Mouse (Mus musculus): ENCODE data around the gene Rgs7bp.

Rgs7bp gene

DNA sequence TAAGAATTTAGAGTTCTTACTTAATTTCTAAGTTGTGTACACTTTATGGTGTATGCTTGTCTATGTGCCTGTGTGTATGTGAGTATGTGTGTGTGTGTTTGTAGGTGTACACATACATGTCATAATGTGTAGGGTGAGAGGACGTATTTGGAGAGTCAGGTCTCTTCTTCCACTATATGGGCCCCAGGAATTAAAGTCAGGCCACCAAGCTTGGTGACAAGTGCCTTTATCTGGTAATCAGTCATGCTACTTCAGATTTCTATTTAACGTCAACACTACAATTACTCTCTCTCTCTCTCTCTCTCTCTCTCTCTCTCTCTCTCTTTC lies 51.9 kb downstream of the Rgs7bp start:
- DNase-seq: no peak

DNA sequence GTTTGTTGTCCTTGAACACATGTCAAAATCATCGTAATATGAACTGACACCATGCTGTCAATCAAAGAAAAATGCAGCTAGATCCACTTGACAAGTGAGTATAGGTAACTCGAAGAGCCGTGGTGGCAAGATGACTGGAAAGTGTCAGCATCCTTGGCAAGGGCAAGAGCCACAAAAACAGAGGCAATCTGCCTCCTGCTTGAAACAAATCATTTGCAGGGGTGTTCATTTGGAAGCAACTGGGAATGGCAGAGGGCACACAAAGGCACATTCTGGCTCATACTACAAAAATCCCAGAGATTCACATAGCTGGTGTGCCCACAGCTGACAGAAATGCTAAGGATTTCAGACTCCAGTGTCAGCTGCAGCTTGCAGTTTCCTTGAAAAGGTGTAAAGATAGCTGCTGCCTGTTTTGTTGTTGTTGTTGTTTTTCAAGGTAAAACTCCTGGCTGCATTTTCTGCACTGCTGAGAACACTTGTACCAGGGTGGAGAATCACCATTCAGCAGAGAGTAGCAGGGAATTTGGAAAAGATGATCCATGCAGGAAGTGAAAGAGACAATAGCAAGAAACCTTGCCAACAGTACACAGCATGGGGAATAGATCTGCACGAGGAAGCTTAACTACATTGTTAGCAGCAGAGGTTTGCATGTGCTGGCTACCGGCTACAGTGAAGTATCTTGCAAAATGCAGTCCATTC lies 52.4 kb downstream of the Rgs7bp start:
- no peak for DNase-seq

DNA sequence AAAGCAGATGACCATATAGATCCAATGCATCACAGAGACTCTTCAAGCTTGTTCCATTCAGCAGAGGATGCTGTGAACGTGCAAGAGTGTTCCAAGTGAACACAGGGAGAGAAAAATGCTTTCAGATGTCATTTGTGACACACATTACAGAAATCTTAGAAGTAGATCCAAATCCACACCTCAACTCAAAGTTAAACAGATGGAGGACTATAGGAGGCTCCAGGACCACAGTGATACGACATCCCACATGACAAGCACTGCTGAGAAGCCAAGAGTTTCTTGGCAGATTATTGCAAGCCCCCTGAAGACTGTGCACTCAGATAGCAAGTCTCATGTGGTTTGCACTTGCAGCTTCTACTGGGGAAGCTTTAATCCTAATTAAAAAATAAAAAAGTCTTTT lies 53.0 kb downstream of the Rgs7bp start:
- no peak for DNase-seq

DNA sequence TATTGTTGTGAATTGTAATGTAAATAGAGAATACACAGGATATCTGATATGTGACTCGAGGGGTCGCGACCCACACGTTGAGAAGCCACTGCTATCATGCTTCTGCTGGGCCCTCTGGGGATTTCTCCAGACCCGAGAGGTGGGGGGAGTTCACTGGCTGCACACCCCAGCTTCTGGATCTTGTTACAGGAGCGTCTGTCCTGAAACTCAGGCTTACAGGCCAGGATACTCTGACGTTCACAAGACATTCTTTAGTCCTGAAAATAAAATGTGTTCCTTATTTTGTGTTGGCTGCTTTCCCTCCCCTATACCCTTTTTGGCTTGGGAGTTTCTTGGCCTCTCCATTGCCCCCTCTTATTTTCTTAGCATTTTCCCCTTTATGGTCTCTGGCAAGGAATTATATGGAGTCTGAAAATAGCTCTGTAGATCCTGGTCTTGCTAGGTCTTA lies 65.9 kb downstream of the Rgs7bp start:
- DNase-seq: no peak

DNA sequence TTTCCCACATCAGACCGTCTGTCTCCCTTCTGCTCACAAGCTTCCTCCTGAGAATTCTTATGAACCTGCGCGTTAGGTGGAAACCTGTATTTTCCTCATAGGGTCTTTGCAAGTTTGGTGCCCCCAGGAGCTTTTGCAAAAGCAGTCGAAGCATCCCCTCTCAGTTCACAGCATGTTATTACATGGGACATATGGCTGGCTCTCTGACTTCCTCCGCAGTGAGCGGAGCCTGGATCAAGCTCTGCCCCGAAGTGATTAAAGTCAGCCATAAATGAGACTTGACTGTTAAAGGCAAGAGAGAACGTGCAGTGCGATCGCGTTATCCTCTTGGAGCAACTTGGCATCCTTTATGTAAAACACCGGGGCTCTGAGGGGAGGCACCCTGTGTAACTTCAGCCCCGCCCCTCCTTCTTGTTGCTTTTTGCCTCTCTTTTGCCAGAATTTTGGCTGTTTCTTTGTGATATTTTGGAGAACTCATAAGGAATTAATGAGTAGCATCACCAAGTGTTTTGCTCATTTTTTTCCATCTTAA lies 66.7 kb downstream of the Rgs7bp start:
- no peak for DNase-seq

DNA sequence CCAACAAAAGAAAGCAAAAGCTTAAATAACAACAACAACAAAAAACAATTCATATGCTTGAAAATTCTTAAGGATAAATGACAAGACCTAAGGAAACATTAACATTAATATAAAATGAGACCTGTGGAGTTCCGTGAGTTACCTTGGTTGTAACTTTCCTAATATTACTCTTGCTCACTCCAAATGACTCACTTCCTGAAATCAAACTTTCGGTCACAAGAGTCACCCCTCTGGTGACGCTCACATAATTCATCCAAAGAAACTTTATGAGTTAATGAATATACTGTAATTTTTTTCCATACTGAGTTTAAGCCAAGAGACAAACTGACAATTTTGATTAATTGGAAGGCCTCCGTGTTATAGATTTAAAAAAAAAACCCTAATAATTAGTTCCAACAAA lies 69.0 kb downstream of the Rgs7bp start:
- DNase-seq: no peak

DNA sequence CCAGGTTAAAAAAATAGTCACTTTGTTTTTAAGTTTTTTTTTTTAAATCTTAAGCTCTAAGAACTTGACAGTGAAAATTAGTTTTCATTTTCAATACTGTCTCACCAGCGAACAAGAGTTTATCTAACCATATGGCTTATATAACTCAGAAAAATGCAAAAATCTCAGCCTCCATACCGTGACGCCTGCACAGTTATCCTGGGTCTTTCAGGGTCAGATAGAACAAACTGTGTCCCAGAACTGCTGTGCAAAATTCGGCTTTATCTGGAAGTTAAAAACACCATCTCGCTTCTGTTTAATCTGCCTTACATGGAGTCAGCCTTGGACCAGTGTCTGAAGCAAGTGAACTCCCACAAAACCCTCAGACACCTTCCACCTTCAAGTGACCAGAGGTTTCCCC lies 70.7 kb downstream of the Rgs7bp start:
- DNase-seq: no peak

DNA sequence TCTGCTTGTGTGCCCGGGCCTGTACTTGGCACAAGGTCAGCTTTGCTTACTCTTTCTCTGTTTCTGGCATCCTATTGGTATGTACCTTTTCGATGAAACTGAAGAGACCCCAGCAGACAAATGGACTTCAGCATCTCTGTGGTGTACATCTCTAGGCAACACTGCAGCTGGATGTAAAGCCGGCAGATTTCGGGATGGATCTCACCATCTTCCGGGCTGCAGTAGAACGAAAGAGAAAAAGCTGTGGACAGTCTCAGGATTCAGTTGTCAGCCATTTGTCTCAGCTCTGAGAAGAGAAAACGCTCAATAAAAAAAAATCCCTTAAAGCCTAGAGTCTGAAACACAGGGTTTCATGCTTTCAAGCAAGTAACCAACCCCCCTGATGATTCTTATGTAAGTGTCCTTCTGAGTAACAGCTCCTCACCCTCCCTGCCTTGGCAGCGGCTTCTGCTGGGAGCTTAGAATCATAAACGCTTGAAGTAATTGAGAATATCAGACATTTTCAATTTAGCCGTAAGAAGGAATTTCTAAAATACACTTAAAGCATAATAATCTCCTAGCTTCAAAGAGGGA lies 71.9 kb downstream of the Rgs7bp start:
- DNase-seq: peak; percentile 67

DNA sequence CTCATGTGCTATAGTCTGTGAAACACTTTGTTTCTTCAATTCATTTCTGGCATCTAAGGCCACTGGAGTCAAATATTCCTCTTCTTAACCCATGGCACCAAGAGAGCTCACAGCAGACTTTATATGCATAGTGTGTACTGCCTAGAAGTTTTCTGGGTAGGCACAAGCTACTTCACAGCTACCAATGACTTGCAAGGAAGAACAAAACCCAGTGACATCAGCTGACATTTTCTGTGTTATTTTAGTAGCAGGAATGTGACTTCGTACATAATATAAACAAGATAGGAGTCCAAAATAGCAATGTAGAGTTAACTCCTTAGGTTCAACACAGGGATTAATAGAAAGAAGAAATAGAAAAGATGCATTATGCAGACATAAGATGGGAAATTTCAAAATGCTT lies 76.6 kb downstream of the Rgs7bp start:
- no peak for DNase-seq

DNA sequence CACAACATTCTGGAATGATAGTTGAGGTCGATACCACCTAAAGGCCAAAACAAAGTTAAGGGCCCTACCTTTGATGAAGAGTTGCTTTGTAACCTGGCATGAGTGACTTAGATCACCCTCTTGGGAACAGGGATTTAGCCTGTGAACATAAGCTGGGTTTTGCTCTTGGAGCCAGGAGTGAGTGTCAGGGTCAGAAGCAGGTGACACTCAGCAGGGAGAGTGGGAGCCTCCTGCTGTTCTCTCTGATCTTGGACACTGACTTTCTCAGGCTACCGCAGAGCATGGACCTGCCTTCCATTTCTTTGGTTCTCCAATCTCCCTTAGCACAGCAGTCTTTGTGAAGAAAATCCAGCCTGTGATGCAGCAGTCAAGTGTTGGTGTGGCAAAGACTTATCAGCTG lies 87.2 kb downstream of the Rgs7bp start:
- DNase-seq: no peak

DNA sequence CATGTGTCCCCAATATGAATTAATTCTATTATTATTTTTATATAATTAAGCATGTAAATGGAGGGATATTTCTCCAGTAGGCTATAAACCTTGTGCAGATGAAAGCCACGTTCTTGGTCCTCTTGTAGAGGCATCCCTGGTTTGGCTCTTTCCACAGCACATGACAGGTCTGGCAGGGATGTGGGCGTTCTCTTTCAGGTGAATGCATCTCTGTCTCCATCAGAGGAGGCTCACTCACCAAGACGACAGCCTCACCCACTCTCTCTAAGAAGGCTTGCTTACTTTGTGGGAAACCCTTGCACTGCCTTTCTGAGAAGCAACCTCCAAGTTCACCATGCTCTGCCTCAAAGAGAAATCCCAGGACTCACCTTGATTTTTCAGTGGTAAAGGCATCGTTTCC lies 91.0 kb downstream of the Rgs7bp start:
- DNase-seq: no peak

DNA sequence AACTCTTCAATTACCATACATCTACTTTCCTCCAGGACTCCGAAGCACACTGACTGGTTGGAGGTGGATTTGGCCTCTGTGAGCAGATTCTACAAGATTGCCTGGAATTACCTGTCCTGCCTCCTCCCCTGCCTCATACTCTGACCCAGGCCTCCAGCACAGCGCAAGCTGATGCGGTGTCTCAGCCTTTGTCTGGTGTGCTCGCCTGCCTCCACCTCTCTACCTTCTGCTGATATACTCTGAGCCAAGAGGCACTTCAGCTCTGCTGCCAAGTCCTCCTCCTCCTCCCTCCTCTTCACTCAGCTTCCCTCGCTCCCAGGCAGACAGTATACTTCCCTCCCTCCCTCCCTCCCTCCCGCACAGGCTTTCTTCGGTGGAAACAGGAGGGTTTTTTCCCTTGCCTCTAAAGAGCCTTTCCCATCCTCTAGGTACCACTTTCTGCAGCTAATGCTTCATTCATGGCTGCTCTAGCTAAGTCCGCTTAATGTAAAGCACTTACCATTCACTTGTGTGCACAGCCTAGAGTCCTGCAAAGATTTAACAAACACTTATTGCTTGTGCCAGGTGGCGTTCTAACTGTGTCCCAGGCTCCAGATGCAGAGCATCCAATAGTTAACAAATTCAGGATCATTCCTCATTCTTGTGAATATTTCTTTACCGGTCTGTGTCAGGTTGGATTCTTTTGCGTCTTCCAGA lies 91.9 kb downstream of the Rgs7bp start:
- DNase-seq: peak; percentile 85

DNA sequence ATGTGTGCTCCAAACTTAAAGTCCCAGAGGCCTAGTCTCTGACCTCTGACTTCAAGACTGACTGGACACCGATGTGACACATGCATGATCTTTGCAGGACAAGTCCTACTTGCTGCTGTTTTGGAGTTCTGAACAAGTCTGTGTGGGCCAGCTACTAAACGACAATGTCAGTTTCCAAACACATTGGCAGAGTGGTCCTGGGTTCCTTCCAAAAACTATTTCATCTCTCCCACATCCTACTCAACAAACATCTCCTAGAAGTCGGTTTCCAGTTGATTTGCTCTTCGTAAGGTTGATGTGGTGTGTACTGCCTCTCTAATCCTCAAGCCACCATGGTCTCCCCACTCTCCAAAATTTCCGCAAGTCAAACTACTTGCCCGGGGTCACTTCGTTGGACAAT lies 92.6 kb downstream of the Rgs7bp start:
- peak; percentile 30 for DNase-seq

DNA sequence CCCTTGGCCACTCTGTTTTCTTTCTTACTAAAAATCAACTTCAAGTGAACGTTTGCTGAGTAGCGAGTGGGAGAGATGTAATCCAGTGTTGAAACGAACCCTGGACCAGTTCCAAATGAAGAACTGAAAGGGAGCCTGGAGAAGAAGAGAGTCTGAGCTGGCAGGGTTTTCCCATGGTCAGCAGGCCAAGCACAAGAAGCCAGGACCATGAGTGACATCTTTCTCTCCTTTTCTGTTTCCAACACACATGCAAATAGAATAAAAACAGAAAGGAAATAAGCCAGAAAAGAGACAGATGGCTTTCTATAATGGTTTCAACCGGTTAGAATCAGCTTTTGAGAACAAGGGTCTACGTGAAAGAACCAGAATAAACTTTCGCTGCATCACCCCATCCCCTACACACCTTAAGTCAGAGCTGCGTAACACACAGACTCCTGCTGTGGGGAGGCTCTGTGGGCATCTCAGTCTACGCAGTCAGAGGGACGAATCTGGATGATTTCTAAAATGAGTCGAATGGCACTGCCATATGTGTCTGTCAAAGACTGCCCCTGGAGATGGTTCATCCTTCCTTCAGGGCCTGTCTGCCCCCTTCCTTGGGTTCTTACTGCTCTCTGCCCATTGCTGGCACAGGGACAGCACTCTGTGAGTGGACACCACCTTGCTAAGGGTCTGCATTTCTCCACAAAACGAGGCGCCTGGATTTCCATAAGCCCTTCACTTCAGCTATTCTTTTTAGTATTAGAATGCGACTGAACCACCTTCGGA lies 93.6 kb downstream of the Rgs7bp start:
- no peak for DNase-seq

DNA sequence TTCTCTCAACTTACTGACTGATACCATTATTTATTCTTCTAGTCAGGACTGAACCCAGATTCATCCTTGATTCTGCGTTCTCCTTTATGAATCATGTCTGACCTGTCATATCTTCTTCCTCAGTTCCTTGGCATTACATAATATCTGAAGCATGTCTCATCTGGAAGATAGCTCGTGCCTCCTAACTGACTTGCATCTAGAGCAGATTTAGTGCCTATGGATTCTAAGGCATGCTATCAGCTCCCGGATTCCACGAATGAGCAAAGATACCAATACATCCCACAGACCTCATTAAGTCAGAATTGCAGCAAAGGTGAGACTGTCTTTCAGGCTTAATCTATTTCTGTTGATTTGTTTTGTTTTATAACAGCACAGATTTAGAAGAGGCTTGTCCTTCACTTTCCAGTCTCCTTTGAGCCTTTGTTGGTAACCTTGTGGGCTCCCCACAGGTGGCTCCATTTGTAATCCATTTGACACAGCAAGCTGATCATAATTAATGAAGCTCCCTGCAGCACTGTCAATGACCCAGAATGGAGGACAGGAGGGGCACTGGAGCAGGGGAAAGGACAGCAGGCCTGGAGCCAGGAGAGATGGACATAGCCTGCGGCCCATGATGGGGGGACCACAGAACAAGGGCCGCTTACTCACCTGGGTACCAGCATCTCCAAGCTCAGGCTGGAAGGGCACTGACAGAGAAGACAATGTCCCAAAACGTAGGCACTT lies 94.4 kb downstream of the Rgs7bp start:
- no peak for DNase-seq

DNA sequence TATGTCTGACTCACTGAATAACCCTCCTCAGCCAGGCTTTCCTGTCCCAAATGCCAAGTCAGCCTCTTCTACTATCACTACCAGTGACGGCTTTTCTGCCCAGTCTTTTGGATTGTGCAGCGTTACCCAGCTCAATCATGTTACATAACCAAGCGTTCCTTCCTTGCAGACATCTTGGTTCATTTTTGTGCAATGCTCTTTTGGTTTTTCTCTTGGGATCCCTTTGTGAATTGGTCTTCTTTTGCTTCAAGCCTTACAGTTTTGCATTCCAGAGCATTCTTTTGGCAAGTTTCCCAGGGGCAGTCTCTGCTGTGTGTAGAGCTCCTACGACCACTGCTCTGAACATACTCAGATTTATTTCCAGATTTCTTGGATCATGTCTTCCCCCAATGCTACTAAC lies 95.0 kb downstream of the Rgs7bp start:
- DNase-seq: no peak

DNA sequence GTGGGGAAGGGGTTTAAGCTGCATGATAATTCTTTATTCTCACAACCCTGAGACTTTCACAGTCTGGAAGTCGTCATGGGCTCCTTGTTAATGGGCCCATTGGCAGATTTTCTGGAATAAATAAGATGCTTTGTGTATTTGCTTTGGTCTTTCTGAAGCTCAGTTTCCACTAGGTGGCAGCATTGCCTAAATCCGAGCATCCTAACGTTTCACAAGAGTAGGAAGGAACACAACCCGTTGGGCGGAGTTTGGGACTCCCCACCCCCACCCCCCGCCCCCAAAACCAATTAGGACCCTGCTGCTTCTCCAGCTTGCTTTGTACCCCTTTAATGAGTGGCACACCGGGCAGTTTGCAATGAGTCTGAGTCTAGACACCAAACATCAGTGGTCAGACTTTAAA lies 106.8 kb downstream of the Rgs7bp start:
- DNase-seq: peak; percentile 85

DNA sequence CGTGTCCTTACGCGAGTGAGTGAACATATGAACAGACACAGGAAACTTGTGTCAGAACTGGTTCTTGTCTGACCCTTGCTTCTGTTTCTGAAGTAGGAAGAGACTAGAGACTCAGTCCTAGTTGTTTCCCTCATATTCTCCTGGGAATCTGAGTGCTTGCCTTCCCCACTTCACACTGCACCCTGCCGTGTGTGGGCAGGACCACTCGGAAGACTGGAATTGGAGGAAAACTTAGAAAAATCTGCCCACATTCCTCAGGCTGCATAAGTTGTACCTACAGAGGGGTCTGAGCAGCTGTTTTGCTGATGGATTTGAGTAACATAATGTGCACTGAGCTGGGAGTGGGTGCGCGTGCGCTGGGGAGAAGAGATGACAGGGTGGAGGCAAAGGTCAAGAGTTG lies 114.2 kb downstream of the Rgs7bp start:
- no peak for DNase-seq

DNA sequence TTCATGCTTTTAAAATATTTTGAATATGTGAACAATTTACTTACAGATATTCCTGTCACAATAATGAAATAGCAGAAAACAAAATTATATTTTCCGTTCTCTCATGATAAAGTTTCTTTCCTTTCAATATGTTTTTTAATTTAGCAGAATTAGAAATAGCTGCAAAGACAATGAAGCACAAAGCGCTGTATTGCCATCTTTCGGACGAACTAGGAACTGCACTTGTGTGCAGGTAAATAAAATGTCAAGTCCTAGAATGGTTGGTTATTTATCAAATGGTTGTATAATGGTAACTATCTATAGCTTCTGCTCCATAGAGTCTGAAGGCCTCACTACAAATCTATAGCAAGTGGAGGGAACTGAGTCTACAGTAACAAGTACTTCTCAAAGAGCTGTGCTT lies 114.9 kb downstream of the Rgs7bp start:
- peak; percentile 41 for DNase-seq

DNA sequence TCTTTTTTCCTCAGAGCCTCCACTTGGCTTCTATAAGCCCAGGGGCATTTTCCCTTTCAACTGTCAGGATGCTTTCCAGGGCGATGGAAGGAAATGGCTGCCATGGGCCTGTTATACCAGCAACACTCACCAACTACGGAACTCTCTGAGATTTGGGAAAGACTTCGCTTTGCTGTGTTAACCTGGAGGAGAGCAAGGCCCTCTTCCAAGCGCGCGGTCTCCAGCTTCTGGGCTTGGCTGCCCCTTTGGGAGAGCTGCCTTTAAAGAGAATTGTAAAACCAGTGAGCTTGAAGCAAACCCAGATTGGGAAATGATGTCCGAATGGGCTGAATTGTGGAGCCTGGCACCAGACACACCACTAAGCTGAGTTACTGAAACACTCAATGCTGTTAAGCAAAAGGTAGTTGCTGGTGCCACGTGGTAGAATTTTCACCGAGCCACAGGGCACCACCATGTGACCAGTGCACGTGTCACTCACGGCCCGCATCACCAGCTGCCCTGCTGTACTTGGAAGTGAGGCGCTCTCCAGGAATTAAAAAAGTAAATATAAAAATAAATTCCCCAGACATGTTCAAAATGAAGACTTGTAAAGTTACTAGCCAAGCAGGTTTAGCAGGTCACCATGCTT lies 115.7 kb downstream of the Rgs7bp start:
- no peak for DNase-seq

DNA sequence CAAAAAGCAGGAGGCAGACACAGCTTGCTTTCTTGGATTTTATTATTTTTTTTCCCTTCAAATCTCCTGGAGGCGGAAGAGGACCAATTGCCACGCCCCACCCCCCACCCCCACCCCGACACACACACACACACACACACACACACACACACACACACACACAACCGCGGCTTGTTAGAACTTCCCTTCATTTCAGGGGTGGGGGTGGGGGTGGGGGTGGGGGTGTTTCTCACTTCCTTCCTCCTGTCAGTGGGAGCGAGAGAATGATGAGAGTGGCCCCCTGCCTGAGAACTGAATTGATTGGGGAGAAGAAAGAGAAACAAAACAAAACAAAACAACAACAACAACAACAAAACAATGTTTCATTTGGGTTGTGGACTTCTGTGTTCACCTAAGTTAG lies 117.0 kb downstream of the Rgs7bp start:
- no peak for DNase-seq

DNA sequence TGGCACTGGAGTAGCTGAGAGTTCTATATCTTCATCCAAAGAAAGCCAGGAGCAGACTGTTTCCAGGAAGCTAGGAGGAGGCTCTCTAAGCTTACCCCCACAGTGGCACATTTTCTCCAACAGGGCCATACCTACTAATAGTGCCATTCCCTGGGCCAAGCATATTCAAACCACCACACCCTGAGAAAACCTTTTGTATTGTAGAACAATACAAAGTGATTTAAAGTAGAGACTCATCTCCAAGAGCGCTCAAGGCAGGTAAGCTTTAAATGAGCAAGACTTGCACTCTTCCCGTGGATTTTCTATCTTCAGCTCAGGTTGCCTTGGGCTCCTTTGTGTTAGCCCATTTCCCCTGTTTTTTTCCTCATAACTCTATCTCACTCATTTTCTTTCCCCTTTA lies 118.1 kb downstream of the Rgs7bp start:
- DNase-seq: no peak

Data from layer of hippocampus, adult 9-11 months (tissue).